Mouse (Mus musculus) heart, adult 2 months (tissue): Measurements from ENCODE around the gene Fbl.

Experiments
- CTCF ChIP-seq: fragments of 200-600 bp; IDR thresholded peaks from 2 replicates; pipeline ENCODE4 v1.8.1; 2022; ENCODE audit warnings: antibody characterized with exemption, mild to moderate bottlenecking, moderate library complexity
- EP300 ChIP-seq: fragments of 200-500 bp; IDR thresholded peaks from 2 replicates; pipeline ENCODE4 v1.6.1; 2011; ENCODE audit warnings: low read depth, low read length, control low read depth; ENCODE audit not compliant: insufficient read depth

DNA sequence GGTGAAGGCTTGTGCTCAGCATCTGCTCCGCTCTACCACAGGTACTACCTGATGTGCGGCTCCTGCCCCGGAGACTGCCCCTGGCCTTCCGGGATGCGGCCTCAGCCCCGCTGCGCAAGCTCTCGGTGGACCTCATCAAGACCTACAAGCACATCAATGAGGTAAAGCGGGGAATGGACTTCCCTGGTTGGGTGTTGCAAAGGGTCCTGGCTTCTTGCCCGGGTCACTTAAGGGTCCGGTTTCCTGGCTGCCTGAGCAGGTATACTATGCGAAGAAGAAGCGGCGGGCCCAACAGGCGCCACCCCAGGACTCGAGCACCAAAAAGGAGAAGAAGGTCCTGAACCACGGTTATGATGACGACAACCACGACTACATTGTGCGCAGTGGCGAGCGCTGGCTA lies 12.8 kb downstream of the Fbl start:
- TF ChIP-seq CTCF (no peak), EP300 (no peak)
